Mouse (Mus musculus) stomach, postnatal 0 days (tissue): ENCODE measurements around the gene Dand5. TPM values are rescaled to one million over a fixed set of nuclear protein-coding genes. Genes with fewer than 3 reads are reported as not detected.

Experiments
- ATAC-seq: fragments of 200-750 bp; cut with Nextera tagmentation; 2 replicates; pipeline ENCODE4 v1.8.0; 2017; ENCODE audit not compliant: low FRiP score, low TSS enrichment
- DNase-seq: peaks from one replicate; pipeline ENCODE4 v3.0.0-alpha.2; 2016; ENCODE audit warnings: low spot score
- H3K27ac ChIP-seq: fragments of 300-500 bp; sonication (generic); replicated peaks from 2 replicates; pipeline ENCODE4 v1.5.1; 2014; ENCODE audit warnings: mild to moderate bottlenecking, control low read depth
- H3K27me3 ChIP-seq: fragments of 300-500 bp; sonication (generic); 2 replicates; pipeline ENCODE4 v1.6.1; 2014; ENCODE audit warnings: low read length; ENCODE audit not compliant: control insufficient read depth, insufficient read depth
- H3K36me3 ChIP-seq: fragments of 300-500 bp; sonication (generic); 2 replicates; pipeline ENCODE4 v1.6.1; 2014; ENCODE audit warnings: low read length, mixed read lengths; ENCODE audit not compliant: control insufficient read depth, insufficient read depth
- H3K4me1 ChIP-seq: fragments of 300-500 bp; sonication (generic); replicated peaks from 2 replicates; pipeline ENCODE4 v1.6.1; 2014; ENCODE audit warnings: antibody characterized with exemption; ENCODE audit not compliant: control insufficient read depth, insufficient read depth
- H3K4me2 ChIP-seq: fragments of 300-500 bp; sonication (generic); replicated peaks from 2 replicates; pipeline ENCODE4 v1.6.1; 2014; ENCODE audit warnings: low read depth, mild to moderate bottlenecking, control low read depth, moderate library complexity
- H3K4me3 ChIP-seq: fragments of 300-500 bp; sonication (generic); 2 replicates; pipeline ENCODE4 v1.5.1; 2014; ENCODE audit warnings: low read depth, low read length, control low read depth
- H3K9ac ChIP-seq: fragments of 300-500 bp; sonication (generic); 2 replicates; pipeline ENCODE4 v1.6.1; 2014; ENCODE audit warnings: mild to moderate bottlenecking, low read length, control low read depth, mixed read lengths
- H3K9me3 ChIP-seq: fragments of 300-500 bp; sonication (generic); 2 replicates; pipeline ENCODE4 v1.6.1; 2016; ENCODE audit warnings: low read length; ENCODE audit not compliant: control insufficient read depth
- CTCF ChIP-seq: IDR thresholded peaks from 2 replicates; pipeline ENCODE4 v1.5.1; 2016; ENCODE audit warnings: antibody characterized with exemption, low read depth, mild to moderate bottlenecking, moderate library complexity
- EP300 ChIP-seq: optimal IDR thresholded peaks from 2 replicates; pipeline ENCODE3; 2016; ENCODE audit warnings: antibody characterized with exemption
- WGBS: fragments of 180-500 bp; shearing (Covaris S2); extraction: QIAGEN DNeasy Blood & Tissue Kit; methylation state at CpG from one replicate; pipeline ENCODE4 v1.1.7; 2014; 5-methylcytosine and 5-hydroxymethylcytosine counted together
- polyA plus RNA-seq: library from polyadenylated mRNA; unstranded; fragments of >200 nt; fragmentation: Nextera tagmentation; extraction: Ambion mirVana; gene quantifications from 2 replicates; pipeline ENCODE4 v1.2.1, GENCODE M21; 2015

Dand5 gene
- polyA plus RNA-seq, 1 experiment from 2014 or later = 3.3 TPM

GRCm38 (mm10) chr8:84793791-84794485 lies 28.7 kb downstream of the Dand5 start:
- H3K4me3 ChIP-seq = no peak overlapping the region
- H3K4me2 ChIP-seq = peak overlapping the region; percentile 39
- no peaks in the 10 kb centered on the region for H3K9me3 ChIP-seq
- peak overlapping the region; percentile 74 for H3K27ac ChIP-seq
- WGBS = 52% methylated on average over 13 of the region's 13 CpGs
- peaks cover 24% of the 10 kb centered on the region for H3K4me1 ChIP-seq
- no peaks in the 10 kb centered on the region for H3K27me3 ChIP-seq
- ATAC-seq (peak; percentile 7; the same call in 1 of the 2 replicates), DNase-seq (no peak)
- no peak for TF ChIP-seq EP300
- no peak for TF ChIP-seq CTCF
- H3K36me3 ChIP-seq = no peaks in the 10 kb centered on the region; the same call in 1 of the 2 replicates
- H3K9ac ChIP-seq = peak overlapping the region; percentile 45

GRCm38 (mm10) chr8:84793134-84793533 lies 29.5 kb downstream of the Dand5 start:
- no peak for DNase-seq
- H3K4me1 ChIP-seq = peaks cover 29% of the 10 kb centered on the region
- no peaks in the 10 kb centered on the region; the same call in 1 of the 2 replicates for H3K36me3 ChIP-seq
- ATAC-seq = no peak
- no peak overlapping the region; the same call in 1 of the 2 replicates for H3K27ac ChIP-seq
- H3K9me3 ChIP-seq = no peaks in the 10 kb centered on the region
- WGBS = 76% methylated on average over 9 of the region's 9 CpGs
- no peak overlapping the region for H3K4me2 ChIP-seq
- H3K27me3 ChIP-seq = no peaks in the 10 kb centered on the region
- H3K9ac ChIP-seq = no peak overlapping the region
- H3K4me3 ChIP-seq = no peak overlapping the region
- no peak for TF ChIP-seq CTCF
- no peak for TF ChIP-seq EP300

DNA sequence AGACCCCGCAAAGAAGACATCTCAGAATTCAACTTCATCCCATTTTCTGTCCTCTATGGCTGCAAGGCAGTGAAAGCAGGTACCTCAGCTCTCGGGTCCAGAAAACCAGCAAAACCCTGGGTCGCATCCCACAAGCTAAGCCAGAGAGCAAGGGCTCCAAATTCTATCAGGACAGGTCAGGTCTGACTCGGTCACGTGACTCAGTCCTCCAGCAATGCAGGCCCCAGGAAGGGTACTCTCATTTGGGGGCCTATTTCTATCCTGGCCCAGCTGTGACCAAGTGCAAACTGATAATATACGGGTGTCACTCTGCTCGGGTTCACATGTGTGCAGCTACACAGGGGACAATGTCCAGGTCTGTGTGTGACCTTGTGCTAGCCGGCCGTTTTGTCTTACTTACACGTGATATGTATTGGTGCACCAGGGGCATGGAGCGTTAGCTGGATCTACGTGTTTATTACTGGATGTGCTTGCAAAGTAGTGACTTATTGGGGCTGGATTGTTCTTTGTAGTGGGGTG lies 30.1 kb downstream of the Dand5 start:
- TF ChIP-seq CTCF = no peak
- no peak overlapping the region for H3K27ac ChIP-seq
- no peaks in the 10 kb centered on the region for H3K27me3 ChIP-seq
- DNase-seq = no peak
- no peak overlapping the region for H3K4me2 ChIP-seq
- H3K9ac ChIP-seq = no peak overlapping the region
- WGBS = 76% methylated on average over 12 of the region's 12 CpGs
- peaks cover 27% of the 10 kb centered on the region for H3K4me1 ChIP-seq
- no peak for ATAC-seq
- H3K36me3 ChIP-seq = no peaks in the 10 kb centered on the region
- no peak overlapping the region for H3K4me3 ChIP-seq
- H3K9me3 ChIP-seq = no peaks in the 10 kb centered on the region

DNA sequence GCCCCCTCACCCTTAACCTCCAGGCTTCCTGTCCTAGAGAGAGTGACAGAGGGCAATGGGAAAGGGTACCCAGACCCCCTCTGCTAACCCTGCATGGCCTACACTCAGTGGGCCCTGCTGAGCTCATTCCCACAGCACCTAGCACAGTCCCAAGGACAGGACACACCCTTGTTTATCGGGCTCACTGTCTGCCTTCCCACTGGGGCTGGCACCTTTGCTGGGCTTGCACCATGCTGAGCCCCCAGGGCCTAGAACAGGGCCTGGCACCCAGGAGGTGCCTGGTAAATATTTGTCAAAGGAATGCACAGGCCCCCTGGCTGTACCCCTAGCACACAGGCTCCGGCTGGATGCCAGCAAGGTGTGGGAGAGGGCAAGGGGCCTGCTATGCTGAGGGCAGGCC lies 32.1 kb downstream of the Dand5 start:
- WGBS = 29% methylated on average over 2 of the region's 2 CpGs
- peak overlapping the region; percentile 5; the same call in 1 of the 2 replicates for H3K4me2 ChIP-seq
- H3K4me1 ChIP-seq = peaks cover 39% of the 10 kb centered on the region
- no peaks in the 10 kb centered on the region for H3K27me3 ChIP-seq
- H3K9me3 ChIP-seq = no peaks in the 10 kb centered on the region
- no peak overlapping the region for H3K9ac ChIP-seq
- 0 out of 2 replicates have a peak, but pooled peaks cover 2% of the 10 kb centered on the region for H3K36me3 ChIP-seq
- H3K4me3 ChIP-seq = no peak overlapping the region
- DNase-seq (peak; percentile 60), ATAC-seq (peak; percentile 61; the same call in 1 of the 2 replicates)
- H3K27ac ChIP-seq = no peak overlapping the region
- TF ChIP-seq CTCF = peak; percentile 20; the same call in 1 of the 2 replicates
- TF ChIP-seq EP300 = no peak

DNA sequence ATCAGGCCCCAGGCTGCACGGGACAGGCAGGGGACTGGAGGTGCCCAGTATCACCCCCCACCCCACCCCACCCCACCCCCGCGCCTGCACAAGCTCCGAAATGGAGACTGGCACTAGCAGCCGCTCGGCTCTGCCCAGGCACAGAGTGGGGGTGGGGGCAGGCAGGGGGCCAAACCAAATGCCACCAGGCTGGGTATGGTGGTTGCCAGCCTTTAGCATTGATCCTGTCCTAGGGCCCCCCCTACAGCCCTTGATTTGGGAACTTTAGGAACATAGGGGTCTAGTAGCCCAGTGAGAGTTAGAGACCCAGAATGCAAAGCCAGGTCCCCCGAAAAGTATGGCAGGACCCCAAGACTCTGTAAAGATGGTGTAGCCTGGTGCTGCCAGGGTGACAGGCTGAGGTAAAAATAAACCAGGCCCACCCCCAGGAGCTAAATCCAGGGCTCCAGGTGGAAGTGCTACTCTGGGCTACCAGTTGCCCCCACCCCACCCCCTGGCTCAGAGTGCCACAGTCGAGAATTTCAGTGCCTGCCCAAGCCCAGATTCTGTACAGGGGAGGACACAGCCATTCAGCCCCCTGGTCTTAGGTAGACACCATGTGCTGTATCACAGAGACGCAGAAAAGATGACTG lies 32.7 kb downstream of the Dand5 start:
- H3K27me3 ChIP-seq = no peaks in the 10 kb centered on the region

DNA sequence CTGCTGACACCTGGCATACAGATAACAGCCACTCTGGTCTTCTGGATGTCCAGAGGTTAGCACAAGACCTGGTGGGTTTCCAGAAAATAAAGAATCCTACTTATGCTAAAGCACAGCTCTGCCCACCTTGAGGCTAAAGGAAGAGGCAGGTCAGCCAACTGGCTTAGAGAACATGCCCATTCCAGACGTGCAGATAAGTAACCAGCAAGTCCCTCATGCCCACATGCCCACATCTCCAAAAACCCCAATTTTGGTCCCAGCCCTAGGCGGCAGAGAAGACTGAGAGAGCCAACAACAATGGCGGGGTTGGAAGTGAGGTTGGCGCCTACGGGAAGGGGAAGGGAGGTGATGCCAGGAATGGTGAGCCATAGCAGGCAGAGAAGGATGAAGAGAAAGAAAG lies 33.3 kb downstream of the Dand5 start:
- no peak for ATAC-seq
- TF ChIP-seq CTCF (no peak), EP300 (no peak)
- H3K36me3 ChIP-seq = 0 out of 2 replicates have a peak, but pooled peaks cover 2% of the 10 kb centered on the region
- H3K9me3 ChIP-seq = no peaks in the 10 kb centered on the region
- H3K4me2 ChIP-seq = peak overlapping the region; percentile 8
- H3K4me1 ChIP-seq = peaks cover 45% of the 10 kb centered on the region
- H3K9ac ChIP-seq = no peak overlapping the region
- no peak overlapping the region for H3K4me3 ChIP-seq
- DNase-seq = no peak
- 54% methylated on average over 5 of the region's 5 CpGs for WGBS
- H3K27me3 ChIP-seq = no peaks in the 10 kb centered on the region
- peak overlapping the region; percentile 53 for H3K27ac ChIP-seq

More for the DNA sequence above, 32.7 kb downstream of the Dand5 start:
- WGBS = 59% methylated on average over 9 of the region's 9 CpGs
- Histone ChIP-seq H3K27ac (peak overlapping the region; percentile 53; the same call in 1 of the 2 replicates), H3K4me1 (peaks cover 42% of the 10 kb centered on the region), H3K4me3 (no peak overlapping the region), H3K36me3 (0 out of 2 replicates have a peak, but pooled peaks cover 2% of the 10 kb centered on the region), H3K9me3 (no peaks in the 10 kb centered on the region), H3K4me2 (no peak overlapping the region), H3K9ac (no peak overlapping the region)
- TF ChIP-seq EP300 = no peak
- no peak for TF ChIP-seq CTCF
- ATAC-seq (no peak), DNase-seq (no peak)
